Mouse (Mus musculus) intestine, embryonic 16.5 days (tissue): ENCODE measurements around the gene Stat1. TPM values are rescaled to one million over a fixed set of nuclear protein-coding genes. Genes with fewer than 3 reads are reported as not detected.

ENCODE experiments used
- ATAC-seq: fragments of 200-750 bp; cut with Nextera tagmentation; 2 replicates; pipeline ENCODE4 v1.8.0; 2017; ENCODE audit warnings: moderate TSS enrichment, moderate library complexity
- H3K27ac ChIP-seq: fragments of 300-500 bp; sonication (generic); 2 replicates; pipeline ENCODE4 v1.5.1; 2014; ENCODE audit warnings: mild to moderate bottlenecking, low read length
- H3K27me3 ChIP-seq: fragments of 300-500 bp; sonication (generic); replicated peaks from 2 replicates; pipeline ENCODE4 v1.6.1; 2014; ENCODE audit warnings: low read length, control low read depth, mixed read lengths; ENCODE audit not compliant: control insufficient read depth, insufficient read depth
- H3K36me3 ChIP-seq: fragments of 300-500 bp; sonication (generic); 2 replicates; pipeline ENCODE4 v1.6.1; 2014; ENCODE audit warnings: low read length, control low read depth; ENCODE audit not compliant: control insufficient read depth, insufficient read depth
- H3K4me1 ChIP-seq: fragments of 300-500 bp; sonication (generic); 2 replicates; pipeline ENCODE4 v1.6.1; 2014; ENCODE audit warnings: low read length, control low read depth, mixed read lengths; ENCODE audit not compliant: control insufficient read depth, insufficient read depth
- H3K4me2 ChIP-seq: fragments of 300-500 bp; sonication (generic); 2 replicates; pipeline ENCODE4 v1.6.1; 2014; ENCODE audit warnings: low read depth, low read length, control low read depth
- H3K4me3 ChIP-seq: fragments of 300-500 bp; sonication (generic); 2 replicates; pipeline ENCODE4 v1.5.1; 2014; ENCODE audit warnings: mild to moderate bottlenecking, low read length
- H3K9ac ChIP-seq: fragments of 300-500 bp; sonication (generic); 2 replicates; pipeline ENCODE4 v1.6.1; 2014; ENCODE audit warnings: low read depth, low read length
- H3K9me3 ChIP-seq: fragments of 300-500 bp; sonication (generic); 2 replicates; pipeline ENCODE4 v1.6.1; 2016; ENCODE audit warnings: low read length, control low read depth; ENCODE audit not compliant: control insufficient read depth
- WGBS: fragments of 180-500 bp; shearing (Covaris S2); extraction: QIAGEN DNeasy Blood & Tissue Kit; methylation state at CpG from one replicate; pipeline ENCODE4 v1.1.7; 2014; 5-methylcytosine and 5-hydroxymethylcytosine counted together
- polyA plus RNA-seq: library from polyadenylated mRNA; unstranded; fragments of >200 nt; fragmentation: Nextera tagmentation; extraction: Ambion mirVana; gene quantifications from 2 replicates; pipeline ENCODE4 v1.2.1, GENCODE M21; 2015

Gene Stat1
- polyA plus RNA-seq, 1 experiment from 2014 or later = 30.3 TPM

DNA sequence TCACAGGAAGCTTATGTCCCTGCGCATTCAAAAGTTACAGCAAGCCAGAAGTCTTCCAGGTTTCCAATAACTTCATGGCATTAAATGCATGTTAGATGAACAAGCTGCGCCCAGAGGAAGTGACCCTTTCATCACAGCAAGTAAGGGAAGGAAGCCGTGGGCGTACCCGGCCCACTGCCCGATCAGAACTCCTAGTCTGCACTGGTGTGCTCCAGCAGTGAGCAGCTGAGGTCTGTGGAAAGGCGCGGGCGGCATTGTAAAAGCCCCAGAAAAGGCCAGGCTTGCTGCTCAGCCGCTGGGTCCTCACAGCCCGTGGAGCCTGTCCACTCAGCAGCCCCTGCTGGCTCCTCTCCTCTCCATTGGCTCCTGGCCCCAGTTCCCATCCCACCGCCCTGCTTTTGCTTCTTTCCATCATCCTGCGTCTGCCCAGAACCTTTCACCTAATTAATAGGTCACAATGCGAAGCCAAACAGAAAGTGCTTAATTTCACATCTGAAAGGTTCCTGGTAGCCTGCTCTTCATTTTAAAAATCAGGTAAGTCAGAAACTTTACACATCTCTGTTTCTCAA, 47.5 kb downstream of the Stat1 start:
- Histone ChIP-seq H3K27ac (no peak overlapping the region), H3K9ac (no peak overlapping the region), H3K4me2 (no peak overlapping the region), H3K4me1 (peaks cover 4% of the 10 kb centered on the region), H3K36me3 (0 out of 2 replicates have a peak, but pooled peaks cover 3% of the 10 kb centered on the region), H3K9me3 (no peaks in the 10 kb centered on the region), H3K27me3 (no peaks in the 10 kb centered on the region), H3K4me3 (no peak overlapping the region)
- ATAC-seq = no peak
- WGBS = 66% methylated on average over 14 of the region's 14 CpGs

DNA sequence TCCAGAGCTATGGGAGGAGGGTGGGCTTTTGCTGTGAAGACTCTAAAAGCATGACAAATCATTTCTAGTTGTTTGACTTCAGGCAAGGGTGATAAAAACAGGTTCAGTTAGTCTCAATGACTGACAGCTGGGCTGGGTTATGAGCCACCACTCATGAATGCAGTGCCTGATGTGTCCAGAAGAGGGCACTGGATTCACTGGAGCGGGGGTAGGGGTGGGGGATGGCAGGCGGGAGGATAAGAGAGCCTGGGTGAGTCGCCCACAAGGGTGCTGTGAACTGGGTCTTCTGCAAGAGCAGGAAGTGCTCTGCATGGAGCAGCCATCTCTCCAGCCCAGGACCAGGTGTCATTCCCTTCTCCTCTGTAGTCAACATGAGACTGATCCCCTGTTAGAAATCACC, 50.8 kb downstream of the Stat1 start:
- ATAC-seq = peak; percentile 32

DNA sequence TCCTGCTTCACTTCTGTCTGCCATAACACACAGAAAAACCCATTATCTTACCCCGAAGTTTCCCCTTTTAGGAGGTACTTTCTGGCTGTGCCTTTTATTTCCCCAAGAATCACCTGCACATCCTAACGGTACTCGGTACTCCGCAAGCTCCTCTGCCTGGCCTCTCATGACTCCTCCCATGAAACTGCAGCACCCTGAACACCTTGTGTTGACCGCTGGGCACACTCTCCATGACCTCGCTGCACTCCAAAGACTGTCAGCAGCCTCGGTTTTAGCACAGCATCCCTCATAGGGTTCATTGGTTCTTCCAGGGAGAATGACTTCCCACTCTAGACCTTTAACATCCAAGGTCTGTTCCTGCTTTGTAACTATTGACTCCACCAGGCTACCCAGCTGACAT, 51.5 kb downstream of the Stat1 start:
- no peak overlapping the region for H3K4me3 ChIP-seq
- peak; percentile 18; the same call in 1 of the 2 replicates for ATAC-seq
- 72% methylated on average over 7 of the region's 7 CpGs for WGBS
- no peaks in the 10 kb centered on the region for H3K27me3 ChIP-seq
- H3K36me3 ChIP-seq = 0 out of 2 replicates have a peak, but pooled peaks cover 3% of the 10 kb centered on the region
- H3K4me1 ChIP-seq = peaks cover 4% of the 10 kb centered on the region
- no peak overlapping the region for H3K4me2 ChIP-seq
- no peaks in the 10 kb centered on the region for H3K9me3 ChIP-seq
- no peak overlapping the region for H3K27ac ChIP-seq
- no peak overlapping the region for H3K9ac ChIP-seq

More for the DNA sequence above, 50.8 kb downstream of the Stat1 start:
- peaks cover 4% of the 10 kb centered on the region for H3K4me1 ChIP-seq
- no peak overlapping the region for H3K4me3 ChIP-seq
- H3K9ac ChIP-seq = no peak overlapping the region
- no peaks in the 10 kb centered on the region for H3K27me3 ChIP-seq
- H3K36me3 ChIP-seq = 0 out of 2 replicates have a peak, but pooled peaks cover 3% of the 10 kb centered on the region
- WGBS = 14% methylated on average over 3 of the region's 3 CpGs
- no peak overlapping the region for H3K4me2 ChIP-seq
- no peak overlapping the region for H3K27ac ChIP-seq
- no peaks in the 10 kb centered on the region for H3K9me3 ChIP-seq

DNA sequence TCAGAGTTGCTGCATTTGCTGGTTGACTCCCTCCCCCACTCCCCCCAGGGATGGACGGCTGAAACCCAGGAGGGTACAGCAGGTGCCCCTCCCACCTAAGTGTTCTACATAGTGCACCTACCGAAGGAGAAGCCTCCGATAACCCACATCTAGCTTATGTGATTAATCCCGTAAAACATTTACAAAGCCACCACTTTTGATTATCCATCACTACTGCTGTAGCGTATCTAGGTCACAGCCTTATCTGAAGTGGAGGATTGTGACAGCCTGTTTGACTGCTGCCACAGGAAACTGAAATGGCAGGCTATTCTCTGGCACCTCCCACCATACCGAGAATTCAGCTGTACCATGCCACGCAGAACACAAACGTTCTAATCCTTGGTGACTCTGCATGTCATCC, 52.0 kb downstream of the Stat1 start:
- Histone ChIP-seq H3K9me3 (no peaks in the 10 kb centered on the region), H3K4me3 (no peak overlapping the region), H3K4me2 (0 out of 2 replicates have a peak overlapping the region, but pooled peaks have one; percentile 7), H3K27me3 (no peaks in the 10 kb centered on the region), H3K27ac (no peak overlapping the region), H3K4me1 (peaks cover 4% of the 10 kb centered on the region), H3K36me3 (no peaks in the 10 kb centered on the region), H3K9ac (no peak overlapping the region)
- peak; percentile 68 for ATAC-seq
- WGBS = 48% methylated on average over 8 of the region's 8 CpGs

DNA sequence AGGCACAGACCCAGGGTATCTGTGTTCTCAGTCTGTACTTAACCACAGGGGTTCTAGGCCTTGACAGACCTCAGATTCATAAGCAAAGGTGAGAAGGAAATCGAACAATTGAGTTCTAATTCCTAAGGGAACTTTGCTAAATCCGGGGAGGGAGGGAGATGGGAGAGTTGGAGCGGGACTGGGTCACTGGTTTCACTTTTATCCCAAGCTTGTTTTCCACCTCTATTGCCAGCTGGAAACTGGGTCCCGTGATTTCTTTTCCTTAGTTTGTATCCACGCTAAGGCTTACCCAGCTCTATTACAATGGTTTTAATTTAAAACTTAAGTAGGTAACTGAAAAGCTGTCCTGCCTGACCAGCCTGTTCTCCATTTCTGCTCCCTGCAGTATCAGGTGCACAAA, 56.1 kb downstream of the Stat1 start:
- no peaks in the 10 kb centered on the region for H3K36me3 ChIP-seq
- WGBS = 76% methylated on average over 5 of the region's 5 CpGs
- no peak overlapping the region for H3K4me2 ChIP-seq
- no peaks in the 10 kb centered on the region for H3K9me3 ChIP-seq
- ATAC-seq = no peak
- H3K4me3 ChIP-seq = no peak overlapping the region
- no peaks in the 10 kb centered on the region for H3K27me3 ChIP-seq
- H3K4me1 ChIP-seq = peaks cover 4% of the 10 kb centered on the region
- no peak overlapping the region for H3K9ac ChIP-seq
- no peak overlapping the region for H3K27ac ChIP-seq

DNA sequence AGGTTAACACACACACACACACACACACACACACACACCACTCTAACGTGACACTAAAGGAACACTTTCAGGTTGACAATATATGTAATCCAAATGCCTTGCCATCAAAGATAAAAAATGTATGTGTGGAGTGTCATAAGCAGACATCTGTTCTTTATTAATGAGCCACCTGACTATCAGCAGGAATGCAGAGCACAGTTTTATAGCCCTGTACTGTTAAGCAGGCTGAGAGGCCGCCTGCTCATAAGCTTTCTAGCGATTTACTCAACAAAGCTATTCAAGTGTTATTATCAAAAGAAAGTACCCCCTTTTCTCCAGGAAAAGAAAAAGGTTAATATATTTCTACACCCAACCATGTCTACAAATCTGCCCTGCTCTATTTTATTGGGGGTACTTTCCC, 56.7 kb downstream of the Stat1 start:
- Histone ChIP-seq H3K4me1 (no peaks in the 10 kb centered on the region), H3K36me3 (no peaks in the 10 kb centered on the region), H3K27me3 (no peaks in the 10 kb centered on the region), H3K4me3 (no peak overlapping the region), H3K27ac (no peak overlapping the region), H3K9me3 (no peaks in the 10 kb centered on the region), H3K4me2 (no peak overlapping the region), H3K9ac (no peak overlapping the region)
- peak; percentile 66 for ATAC-seq
- 54% methylated on average over 3 of the region's 3 CpGs for WGBS

DNA sequence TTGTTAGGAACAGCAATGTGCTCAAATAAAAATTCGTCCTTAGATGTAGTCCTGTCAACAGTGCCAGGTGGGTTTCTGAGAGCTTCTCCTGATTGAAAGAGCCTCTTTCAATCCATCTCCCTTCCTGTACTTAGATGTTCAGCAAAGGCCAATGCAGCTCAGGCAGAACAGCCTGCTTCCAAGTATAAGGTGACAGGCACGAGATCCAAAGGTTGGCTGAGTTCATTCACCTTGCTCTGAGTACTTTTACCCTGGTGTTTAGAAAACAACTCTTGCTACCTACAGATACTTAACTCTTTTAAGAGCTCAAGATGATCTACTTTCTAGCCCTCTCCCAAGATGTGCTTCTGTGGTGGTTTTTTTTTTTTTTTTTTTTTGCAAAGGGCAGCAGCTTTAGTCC, 57.8 kb downstream of the Stat1 start:
- no peaks in the 10 kb centered on the region for H3K36me3 ChIP-seq
- H3K4me2 ChIP-seq = no peak overlapping the region
- H3K27ac ChIP-seq = peak overlapping the region; percentile 10; the same call in 1 of the 2 replicates
- no peak overlapping the region for H3K9ac ChIP-seq
- H3K4me1 ChIP-seq = no peaks in the 10 kb centered on the region
- WGBS = 68% methylated on average over 2 of the region's 2 CpGs
- H3K4me3 ChIP-seq = no peak overlapping the region
- ATAC-seq = peak; percentile 61
- no peaks in the 10 kb centered on the region for H3K9me3 ChIP-seq
- H3K27me3 ChIP-seq = no peaks in the 10 kb centered on the region

DNA sequence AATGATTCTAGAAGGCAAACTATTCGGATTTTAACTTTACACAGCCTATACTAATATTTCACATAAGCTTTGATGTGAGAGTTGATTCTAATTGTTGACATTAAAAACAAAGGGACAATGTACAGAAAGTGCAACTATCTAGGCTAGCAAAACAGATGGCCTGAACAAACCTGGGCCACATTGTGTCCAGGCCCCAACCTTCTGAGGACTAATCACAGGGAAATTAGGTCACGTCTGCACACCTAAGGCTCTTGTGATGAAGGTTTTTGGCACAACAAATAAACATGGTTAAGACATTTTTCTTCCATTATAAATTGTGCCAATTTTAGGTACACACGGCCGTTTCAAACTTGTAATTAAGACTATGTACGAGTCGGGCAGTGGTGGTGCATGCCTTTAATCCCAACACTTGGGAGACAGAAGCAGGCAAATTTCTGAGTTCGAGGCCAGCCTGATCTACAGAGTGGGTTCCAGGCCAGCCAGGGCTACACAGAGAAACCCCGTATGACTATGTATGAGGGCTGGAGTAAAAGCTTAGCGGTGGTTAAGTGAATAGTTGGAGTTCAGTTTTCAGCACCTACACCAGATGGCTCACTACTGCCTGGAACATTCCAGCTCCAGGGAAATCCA, 60.8 kb downstream of the Stat1 start:
- no peak overlapping the region for H3K27ac ChIP-seq
- H3K4me1 ChIP-seq = no peaks in the 10 kb centered on the region
- WGBS = 96% methylated on average over 9 of the region's 9 CpGs
- no peak overlapping the region for H3K9ac ChIP-seq
- H3K4me3 ChIP-seq = no peak overlapping the region
- no peaks in the 10 kb centered on the region for H3K27me3 ChIP-seq
- H3K4me2 ChIP-seq = no peak overlapping the region
- H3K36me3 ChIP-seq = no peaks in the 10 kb centered on the region
- H3K9me3 ChIP-seq = no peaks in the 10 kb centered on the region
- ATAC-seq = no peak

DNA sequence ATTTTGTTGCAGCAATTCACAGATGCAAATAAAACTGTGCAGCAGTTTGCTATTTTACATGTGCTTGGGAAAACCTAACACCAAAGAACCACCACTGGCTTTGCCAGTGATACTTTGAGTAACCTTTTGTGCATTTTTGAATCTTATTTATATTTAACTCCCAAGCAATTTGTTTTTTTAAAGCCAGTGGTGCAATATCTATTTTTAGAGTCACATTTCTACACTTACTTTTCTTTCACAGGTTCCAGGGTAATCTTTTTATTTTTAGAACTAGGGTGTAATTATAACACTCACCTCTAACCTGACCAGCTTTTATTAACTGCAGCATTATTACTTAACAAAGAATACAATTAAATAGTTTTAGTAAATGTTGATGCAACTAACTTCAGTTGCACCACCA, 62.8 kb downstream of the Stat1 start:
- no peaks in the 10 kb centered on the region for H3K36me3 ChIP-seq
- H3K27me3 ChIP-seq = no peaks in the 10 kb centered on the region
- H3K4me1 ChIP-seq = no peaks in the 10 kb centered on the region
- H3K9me3 ChIP-seq = no peaks in the 10 kb centered on the region
- H3K27ac ChIP-seq = no peak overlapping the region
- H3K4me3 ChIP-seq = no peak overlapping the region
- no peak overlapping the region for H3K9ac ChIP-seq
- ATAC-seq = no peak
- H3K4me2 ChIP-seq = no peak overlapping the region
